Mouse (Mus musculus): ENCODE measurements around the gene Rad50.

Gene Rad50

DNA sequence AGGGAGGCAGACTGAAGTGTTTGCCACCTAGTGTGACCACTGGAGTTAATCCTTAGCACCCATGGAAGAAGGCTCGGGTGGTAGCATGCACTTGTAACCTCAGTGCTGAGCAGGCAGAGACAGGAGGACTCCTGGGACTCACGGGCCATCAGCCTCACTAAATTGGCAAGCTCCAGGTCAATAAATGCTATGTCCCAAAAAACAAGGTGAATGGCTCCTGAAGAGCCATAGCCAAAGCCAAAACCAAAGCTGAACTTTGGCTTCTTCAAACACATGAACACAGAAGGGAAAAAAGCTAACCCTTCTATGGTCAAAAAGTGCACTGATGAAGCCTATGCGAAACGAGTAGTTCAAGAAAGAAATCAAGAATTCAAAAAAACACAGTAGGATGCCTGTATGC is 7.8 kb downstream of the Rad50 start:
- no peak for DNase-seq (ENCODE audit: low read depth, low spot score)

DNA sequence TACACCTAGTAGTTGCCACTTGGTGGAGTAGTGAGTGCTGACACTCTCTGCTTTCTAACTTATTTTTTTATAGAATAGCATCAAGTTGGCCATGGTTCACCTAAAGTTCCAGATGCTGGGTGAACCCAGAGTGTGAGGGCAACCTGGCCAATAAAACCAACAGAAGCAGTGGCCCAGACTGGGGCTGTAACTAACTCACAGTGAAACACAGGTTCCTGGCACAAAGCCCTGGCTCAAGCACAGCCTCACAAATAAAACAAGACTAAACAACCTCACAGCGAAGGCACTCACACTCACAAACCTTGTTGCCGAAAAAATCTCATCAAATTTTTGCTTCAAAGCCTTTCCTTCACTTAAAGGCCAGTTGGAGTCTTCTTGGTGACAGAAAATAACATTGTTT is 8.6 kb downstream of the Rad50 start:
- no peak for DNase-seq (ENCODE audit: low read depth, low spot score)

DNA sequence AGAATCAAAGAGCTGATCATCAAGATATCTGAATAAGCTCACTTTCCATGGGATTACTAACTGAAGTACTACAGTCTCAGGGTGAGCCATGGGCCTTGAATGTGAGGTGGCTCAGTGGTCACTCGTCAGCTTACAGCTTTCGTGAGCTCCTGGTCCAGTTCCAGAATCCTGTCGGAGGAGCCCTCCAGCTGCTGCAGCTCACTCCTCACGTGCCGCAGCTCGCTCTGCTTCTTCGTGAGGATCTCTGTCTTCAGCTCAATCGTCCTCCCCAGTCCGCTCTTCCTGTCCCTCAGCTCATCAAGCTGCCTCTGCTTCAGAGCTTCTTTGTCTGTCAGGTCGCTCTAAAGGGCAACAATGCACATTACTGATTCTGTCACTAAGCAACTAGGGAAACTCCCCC is 15.1 kb downstream of the Rad50 start:
- no peak for DNase-seq (ENCODE audit: low read depth, low spot score)

DNA sequence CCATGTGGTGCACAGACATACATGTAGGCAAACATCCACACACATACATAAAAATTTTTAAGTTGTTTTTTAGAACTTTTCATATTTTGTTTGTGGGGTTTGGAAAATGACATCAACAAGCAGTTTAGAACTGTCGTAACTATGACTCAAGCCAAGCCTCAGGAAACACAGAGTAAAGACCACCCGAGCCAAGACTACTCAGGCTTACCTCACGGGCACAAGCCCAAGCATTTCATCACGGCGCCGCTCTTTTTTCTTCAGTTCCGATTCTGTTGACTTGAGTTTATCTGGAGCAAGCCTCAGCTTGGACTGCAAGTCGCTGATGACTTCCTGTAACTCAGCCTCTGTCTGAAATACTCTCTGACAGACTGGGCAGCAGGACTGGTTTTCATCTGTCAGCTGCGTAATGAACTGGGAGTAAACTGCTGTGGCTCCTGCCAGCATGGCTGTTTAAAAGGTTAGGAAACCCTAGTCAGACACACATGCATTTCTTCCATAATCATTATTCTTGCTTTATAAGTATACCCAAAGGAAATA is 24.1 kb downstream of the Rad50 start:
- DNase-seq (ENCODE audit: low read depth, low spot score), result no peak

DNA sequence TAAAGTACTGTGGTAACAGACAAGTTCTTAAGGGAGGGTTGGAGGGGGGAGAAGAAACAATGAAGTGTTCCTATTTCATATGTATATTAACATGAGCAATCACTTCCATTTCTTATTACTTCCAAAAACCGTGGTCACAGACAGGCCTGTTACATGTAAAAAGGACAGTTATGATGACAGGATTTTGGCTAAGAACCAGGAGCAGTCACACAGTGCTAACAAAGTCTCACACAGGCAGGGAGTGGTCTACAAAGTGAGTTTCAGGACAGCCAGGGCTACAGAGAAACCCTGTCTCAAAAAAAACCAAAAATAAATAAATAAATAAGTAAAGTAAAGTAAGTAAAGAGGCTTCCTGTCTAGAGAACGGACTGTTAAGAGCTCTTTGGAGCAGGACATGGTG is 24.9 kb downstream of the Rad50 start:
- DNase-seq (ENCODE audit: low read depth, low spot score), result no peak

DNA sequence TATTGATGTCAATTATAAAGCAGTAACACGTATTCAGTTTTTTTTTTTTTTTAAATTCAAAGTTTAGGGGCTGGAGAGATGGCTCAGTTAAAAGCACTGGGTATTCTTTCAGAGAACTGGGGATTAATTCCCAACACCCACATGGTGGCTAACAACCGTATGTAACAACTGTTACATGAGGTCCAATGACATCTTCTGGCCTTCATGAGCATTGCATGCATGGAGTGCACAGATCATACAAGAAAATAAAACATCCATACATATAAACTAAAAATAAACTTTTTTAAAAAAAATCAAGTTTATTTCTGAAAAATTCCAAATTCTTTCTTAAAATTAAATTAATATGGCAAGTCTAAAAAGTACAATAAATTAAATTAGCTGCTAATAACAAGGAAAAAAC is 25.4 kb downstream of the Rad50 start:
- DNase-seq (ENCODE audit: low read depth, low spot score), result no peak

DNA sequence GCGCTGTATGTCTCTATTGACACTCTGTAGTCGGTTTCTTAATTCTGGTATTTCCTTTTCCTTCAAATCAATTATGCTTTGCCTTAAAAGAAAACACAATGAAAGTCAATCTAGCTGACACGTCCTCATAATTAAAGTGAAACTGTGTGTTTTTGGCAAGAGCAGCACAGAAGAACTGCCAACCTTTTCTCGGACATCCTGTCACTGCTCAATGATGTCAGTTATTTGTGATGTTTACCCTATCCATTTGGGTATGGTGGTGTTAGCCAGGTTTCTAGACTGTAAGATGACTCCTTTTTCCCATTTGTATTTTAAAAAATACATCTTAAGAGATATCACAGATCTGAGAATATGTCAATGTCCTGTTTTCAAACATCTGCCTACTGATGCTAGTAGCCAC is 27.0 kb downstream of the Rad50 start:
- no peak for DNase-seq (ENCODE audit: low read depth, low spot score)

DNA sequence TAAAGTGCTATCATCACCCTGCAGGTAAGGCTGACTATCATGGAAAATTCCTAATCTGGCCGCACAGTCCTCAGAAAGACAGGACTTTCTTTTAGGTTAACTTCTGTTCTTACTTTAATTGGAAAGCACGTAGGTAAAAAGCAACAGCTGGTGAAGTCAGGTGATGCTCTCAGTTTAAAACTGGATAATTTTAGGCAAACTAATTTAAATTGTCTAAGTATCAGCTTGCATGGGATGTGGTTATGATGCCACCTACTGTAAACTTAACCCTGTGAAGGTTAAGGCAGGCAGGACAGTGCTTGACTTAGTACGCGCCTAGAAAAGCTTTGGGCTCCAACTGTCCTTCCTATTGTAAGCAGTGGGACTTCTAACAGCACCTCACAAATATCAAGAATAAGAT is 35.7 kb downstream of the Rad50 start:
- no peak for DNase-seq (ENCODE audit: low read depth, low spot score)

DNA sequence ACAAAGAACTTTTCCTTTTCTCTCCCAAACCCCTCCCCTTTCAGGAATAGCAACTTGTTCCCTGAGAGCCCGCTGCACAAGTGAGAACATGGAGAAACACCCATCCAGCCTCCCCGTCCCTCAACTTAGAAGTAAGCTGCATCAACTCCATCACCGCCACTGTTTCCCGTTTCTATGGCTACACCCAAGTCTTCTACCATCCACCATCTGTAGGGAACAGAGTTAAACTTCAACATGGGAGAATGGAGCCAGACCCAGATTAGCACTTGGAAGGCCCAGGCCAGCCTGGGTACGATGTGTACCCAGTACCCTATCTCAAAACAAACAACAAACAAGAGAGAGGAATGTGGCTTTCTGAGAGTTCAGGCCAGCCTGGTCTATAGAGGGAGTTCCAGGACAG is 43.0 kb downstream of the Rad50 start:
- no peak for DNase-seq (ENCODE audit: low read depth, low spot score)

DNA sequence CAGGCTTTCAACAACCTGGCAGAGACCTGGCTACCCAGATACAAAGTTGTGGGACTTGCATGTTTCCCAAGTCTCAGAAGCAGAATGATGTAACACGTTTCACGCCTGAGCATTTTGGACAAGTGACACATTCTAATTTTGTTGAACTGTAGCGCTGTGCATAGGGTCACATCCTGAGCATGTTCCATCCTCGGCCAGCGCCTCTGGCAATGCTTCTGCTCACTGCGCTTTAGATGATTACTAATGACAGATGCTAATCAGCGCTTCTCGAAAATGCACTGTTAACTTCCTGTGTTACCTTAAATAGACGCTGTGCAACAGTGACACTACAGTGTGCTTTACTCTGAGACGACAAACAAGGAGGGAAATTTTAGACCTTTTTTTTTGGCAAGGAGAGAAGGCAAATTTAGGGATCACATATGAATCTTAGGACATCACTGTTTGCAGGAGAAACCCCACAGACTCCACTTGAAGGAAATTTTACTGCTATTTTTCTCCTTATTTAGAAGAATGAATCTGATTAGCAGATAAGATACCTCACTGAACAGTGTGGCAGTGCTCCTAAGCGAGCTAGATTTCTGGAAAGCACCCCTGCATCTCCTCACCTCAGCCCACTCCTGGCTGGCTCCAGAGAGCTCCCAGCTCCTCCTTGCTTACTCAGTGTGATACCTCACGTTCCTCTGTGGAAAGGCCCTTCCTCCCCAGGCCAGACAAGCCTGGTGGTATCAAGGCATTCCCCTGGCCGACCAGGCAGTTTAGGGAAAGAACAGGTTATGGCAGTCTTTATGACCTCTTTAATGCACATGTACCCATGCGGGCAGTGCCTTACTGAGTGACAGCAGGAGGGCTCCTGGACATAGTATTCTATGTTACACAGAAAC is 44.1 kb downstream of the Rad50 start:
- DNase-seq (ENCODE audit: low read depth, low spot score), result no peak

DNA sequence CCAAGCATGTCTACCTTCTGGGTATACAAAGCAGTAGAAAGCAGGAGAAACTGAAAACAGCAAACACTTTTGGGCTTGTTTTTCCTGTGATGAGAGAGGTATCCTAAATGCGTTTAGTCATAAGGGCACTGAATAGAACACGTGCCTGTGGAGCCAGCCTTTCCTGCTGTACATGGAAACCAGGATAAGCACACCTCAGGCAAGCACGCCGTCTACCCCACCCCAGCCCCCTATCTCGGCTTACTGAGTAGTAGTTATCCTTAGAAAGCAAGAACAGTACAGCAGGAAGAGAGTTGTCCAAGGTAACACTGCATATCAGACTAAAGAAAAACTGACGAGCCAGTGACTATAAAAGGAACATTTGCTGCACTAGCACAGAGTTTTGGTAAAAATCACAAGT is 49.3 kb downstream of the Rad50 start:
- DNase-seq (ENCODE audit: low read depth, low spot score), result no peak

DNA sequence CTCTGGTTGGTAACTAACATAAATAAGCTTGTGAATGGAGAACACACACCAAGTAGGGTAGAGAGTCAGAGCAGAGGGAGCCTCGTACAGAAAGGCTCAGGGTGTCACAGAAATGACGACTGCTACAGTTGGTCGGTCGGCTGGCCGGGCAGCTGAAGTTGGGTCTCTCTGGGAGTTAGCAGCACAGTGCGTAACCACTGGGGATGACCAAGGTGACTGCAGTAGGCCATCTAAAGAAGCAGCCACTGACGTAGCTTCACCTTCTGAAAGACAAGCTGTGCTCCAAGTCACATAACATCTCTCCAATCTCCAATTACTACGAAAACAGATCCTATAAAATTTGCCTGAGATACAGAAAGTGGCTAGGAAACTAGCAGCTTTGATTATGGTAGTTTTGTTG is 49.7 kb downstream of the Rad50 start:
- no peak for DNase-seq (ENCODE audit: low read depth, low spot score)

DNA sequence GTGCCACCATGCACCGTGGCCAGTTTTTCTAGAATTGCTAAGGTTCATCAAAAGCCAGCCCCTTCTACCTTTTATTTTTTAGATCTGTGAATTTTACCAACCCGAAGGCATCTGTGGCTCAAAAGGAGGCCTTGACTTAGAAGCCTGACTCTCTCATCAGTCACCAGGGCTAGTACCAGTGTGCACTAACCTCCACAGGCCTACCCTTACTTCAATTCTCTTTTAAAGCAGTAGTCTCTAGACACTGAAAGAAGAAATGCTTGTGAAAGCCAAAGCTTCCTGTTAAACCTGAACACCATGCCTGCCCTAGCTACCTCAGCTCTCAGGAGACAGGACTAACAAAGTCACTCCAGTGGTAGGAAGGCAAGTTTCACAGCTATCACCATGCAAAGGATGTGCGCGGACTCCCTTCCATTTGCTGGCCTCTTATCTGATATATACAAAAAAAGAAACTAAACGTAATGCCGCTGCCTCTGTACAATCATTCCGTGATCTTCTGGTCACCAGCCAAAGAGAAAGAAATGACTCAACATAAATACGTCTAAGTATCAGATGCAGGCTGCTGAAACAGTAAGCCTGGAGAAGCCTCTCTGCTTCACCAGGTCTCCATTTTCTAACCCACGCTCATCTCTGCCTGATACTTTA is 50.4 kb downstream of the Rad50 start:
- no peak for DNase-seq (ENCODE audit: low read depth, low spot score)

DNA sequence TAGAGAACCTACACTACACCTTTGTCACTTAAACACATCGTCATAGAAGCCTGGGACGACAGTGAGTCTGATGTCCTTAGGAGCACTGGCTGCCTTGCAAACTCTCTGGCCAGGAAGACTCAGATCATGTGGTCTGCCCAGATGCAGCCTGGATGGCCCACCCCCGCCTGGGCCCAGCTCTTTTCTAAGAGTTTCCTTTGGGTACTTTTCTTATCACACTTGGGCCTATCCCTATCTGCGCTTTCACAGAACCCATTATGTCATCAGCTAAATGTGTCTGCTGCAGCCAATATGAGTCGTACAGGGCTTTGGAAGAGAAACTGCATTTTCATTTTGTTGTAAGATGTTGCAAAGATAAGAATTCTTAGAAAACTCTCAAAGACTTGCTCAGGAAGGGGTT is 52.1 kb downstream of the Rad50 start:
- DNase-seq (ENCODE audit: low read depth, low spot score), result no peak

DNA sequence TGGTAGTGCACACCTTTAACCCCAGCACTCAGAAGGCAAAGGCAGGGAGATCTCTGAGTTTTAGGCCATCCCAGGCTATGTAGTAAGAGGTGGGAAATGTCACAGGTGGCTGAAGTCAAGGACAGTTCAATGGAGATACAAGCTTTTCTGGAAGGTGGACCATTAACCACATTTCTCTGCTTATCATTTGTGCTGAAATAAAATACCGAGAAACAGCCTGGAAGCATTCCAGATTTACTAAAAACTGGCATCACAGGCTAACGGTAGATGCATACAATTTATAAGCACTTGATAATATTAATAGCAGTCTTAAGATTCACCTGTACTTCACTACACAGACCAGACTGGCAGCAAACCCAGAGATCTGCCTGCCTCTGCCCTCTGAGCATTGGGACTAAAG is 54.7 kb downstream of the Rad50 start:
- DNase-seq (ENCODE audit: low read depth, low spot score), result no peak

DNA sequence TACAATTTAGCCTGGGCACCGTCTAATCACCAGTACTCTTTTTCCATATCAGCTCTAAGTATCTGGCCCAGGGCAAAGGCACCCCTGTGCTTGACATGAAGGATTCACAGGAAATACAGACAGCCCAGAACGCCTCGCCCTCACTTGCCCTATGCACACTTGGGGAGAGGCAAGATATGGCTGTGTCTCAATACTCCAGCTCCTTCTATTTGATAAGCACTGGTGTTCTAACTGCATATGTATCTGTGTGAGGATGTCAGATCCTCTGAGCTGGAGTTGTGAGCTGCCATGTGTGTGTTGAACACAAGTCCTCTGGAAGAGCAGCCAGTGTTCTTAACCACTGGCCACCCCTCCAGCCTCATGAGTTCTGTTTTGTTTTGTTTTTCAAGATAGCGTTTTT is 55.7 kb downstream of the Rad50 start:
- no peak for DNase-seq (ENCODE audit: low read depth, low spot score)

DNA sequence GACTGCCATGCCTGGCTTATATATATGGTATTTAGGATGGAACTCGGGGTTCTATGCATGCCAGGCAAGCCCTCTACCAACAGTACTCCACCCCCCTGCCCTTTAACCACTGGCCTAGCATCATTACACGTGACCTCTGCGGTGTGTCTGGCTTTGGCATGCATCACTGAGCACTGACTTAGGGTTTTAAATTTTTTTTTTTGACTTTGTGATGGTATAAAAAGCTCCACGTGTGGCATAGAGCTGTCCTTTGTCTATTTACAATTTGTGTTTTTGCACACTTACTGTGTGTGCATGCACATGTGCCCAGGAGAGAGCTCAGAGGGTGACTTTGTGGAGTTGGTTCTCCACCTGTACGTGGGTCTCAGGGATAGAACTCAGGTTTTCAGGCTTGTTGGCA is 63.1 kb downstream of the Rad50 start:
- no peak for DNase-seq (ENCODE audit: low read depth, low spot score)

DNA sequence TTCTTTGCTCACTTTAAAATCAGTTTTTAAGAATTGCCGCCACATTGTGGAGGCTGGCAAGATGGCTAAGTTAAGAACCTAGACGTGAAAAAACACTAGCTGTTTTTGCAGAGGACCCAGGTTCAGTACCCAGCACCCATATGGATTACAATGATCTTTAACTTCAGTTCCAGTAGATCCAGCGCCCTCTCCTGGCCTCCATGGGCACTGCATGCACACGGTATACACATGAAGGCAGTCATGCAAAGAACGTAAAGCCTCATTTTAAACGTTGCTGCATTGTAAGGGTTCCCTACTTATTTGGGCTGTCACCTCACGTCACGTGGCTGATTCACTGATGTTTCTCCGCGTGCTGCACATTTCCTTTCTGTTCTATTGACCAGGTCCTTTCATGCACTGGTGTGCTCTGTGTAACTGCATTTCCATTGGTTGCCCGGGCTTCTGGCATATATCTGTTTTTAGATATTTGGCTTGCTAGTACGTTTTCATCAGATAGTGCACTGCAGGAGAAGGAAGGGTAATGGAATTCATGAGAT is 64.3 kb downstream of the Rad50 start:
- DNase-seq (ENCODE audit: low read depth, low spot score), result no peak

DNA sequence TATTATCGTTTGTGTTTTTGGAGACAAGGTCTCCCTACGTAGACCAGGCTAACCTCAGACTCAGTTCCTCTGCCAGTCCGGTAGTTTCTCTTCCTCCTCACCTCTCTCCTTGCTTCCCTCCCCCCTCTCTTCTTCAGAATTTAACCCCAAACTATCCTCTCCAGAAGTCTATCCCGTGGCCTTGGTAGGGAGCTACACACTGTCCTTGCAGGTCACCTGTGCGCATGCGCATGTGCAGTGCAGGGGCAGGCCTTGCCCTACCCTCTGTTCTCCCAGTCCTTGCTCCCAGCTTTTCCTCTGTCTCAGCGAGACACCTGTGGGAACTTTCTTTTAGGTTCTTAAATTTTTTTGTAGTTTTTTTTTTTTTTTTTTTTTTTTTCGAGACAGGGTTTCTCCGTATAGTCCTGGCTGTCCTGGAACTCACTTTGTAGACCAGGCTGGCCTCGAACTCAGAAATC is 69.3 kb downstream of the Rad50 start:
- DNase-seq (ENCODE audit: low read depth, low spot score), result no peak

DNA sequence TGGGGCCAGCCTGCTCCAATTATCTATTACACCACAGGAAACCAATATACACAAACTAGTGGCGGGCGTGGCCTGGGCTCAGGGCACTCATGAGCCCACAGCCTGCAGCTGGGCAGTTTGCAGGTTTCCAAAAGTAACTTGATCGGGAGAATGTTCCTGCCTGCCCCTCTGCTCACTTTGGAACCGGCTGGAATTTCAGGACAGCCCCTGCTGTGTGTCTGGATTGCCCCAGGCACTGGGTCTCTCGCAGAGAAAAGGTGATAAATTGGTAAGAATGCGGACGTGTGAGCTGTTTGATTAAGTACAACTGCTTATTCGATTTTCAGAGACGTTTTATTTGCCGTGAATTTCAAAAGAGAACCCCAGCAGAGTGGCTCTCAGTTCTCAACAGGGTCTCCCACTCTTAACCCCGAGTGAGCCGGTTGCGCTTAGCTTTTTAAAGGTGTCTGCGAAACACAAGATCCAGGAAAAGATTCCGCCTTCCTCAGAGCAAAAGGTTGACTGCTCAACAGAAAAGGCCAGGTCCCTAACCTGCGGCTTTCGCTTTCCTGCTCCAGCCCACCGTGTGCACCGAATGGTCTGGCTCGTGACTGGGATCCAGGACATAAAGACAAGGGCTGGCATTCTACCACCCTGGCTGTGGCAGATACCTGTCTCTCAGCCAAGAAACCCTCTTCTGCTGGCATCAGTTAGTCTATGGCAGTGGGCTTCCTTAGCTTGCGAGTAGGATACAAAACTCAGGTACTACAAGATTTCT is 69.9 kb downstream of the Rad50 start:
- DNase-seq (ENCODE audit: low read depth, low spot score), result no peak

DNA sequence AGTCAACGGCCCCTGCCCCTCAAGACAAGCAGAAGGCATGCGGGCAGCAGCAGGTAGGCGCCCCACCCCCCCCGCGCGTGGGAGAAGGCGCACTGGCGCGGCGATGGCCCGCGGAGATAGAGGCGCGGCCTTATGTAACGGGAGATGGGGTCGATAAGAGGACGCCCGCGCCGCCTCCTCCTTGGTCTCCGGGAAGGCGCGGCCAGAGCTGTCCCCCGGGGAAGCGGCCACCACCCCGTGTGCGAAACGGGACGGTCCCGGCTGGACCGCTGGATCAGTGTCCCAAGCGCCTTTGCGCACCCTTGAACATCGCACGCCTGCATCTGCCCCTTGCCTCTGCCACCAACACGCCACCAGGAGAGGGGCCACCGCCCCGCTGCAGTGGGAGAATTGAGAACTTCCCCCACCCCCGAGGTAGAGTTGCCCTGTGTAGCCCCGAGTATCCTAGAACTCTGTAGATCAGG is 70.9 kb downstream of the Rad50 start:
- no peak for DNase-seq (ENCODE audit: low read depth, low spot score)
